Mouse (Mus musculus) heart, adult 11 months (tissue): Measurements from ENCODE around the gene Gpr18.

Experiments
- DNase-seq: peaks from one replicate; pipeline ENCODE4 v3.0.0; 2022

The Gpr18 gene

DNA sequence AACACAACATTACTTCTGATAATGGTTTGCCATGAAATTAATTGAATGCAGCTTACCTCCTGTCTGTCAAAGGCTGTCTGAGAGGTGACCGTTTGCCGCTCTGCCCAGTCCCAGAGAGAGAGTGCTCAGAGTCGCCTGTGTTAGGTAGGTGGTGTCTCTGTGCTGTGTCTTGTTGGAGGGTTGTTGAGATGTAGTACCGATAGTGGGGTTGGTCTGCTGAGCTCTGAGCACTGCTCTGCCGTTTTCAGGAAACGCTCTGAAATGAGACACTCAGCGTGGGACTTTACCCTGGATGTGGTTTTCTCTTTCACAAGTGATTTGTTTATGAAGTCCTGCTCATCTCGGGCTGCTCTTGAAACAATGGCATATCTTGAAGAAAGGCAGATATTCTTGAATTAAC, at the start of gene Gpr18:
TSS of gene Gpr18 (minus strand) at position 161 of the 400 bp plus-strand sequence.
- no peak for DNase-seq

DNA sequence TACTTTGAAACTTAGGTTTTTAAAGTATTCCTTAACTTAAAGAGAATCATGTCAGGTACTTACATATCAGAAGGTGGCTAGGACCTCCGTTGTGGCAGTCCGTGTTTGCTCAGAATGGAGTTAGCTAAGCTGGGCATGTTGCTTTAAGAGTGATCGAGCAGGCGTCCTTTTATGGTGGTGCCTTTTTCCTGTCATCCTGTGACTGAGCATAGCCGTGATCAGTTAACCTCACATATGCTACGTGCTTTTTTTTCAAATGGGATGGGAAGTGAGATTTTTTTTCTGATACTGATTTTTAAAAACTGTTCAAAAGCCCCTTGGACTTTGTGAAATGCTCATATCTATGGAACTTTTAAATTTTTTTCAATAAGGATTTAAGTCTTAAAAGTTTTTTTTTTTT, 49.4 kb upstream of the Gpr18 start, which contains the start of gene Gpr183:
TSS of gene Gpr183 (minus strand) at position 206 of the 400 bp plus-strand sequence.
- peak; percentile 94 for DNase-seq

DNA sequence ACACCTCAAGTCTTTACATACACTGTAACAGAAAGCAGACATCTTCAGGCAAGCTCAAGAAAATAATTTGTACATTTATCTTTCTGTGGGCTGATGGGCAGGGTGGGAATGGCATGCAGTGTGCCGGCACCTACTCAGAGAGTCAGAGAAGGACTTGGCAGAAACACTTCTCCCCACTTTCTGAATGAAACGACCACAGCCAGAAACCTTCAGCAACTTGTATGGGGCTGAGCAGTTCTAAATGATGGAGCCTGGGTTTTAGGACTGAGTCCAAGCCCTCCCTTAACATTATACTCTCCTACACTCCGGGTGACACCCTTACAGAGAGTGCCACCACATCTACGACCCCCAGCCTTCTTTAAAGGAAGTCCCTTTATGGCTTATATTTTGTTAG, 48.4 kb upstream of the Gpr18 start:
- peak; percentile 86 for DNase-seq

DNA sequence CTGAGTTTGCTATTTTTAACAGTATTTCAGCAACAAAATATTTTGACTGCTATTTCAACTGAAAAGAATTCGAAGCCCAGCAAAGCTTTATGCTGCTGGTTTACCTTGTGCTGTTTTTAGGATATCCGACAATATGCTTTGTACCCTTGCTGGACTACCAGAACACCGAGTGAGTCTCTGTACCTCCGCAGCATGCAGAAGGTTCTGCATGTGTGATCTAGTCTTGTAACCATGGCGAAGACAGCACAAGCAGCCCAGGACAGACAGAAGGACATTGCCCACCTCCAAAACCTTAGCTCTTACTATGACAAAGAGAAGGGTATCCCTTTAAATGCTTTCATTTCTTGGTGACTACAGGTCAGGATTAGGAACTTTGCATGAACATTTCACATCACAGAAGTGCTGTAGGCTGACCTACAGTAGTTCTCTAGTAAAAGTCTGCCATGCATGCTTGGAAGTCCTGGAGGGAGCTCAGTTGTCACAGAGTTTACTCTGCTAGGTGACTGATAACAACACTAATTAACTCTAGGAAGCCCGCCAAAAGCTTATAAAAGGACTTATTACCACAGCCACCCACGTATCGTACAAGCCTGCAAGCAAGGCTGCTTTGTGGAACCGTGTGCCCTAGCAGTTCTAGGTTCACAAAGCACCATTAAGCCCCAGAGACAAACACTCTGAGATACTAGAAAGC, 47.8 kb upstream of the Gpr18 start:
- DNase-seq = peak; percentile 86

DNA sequence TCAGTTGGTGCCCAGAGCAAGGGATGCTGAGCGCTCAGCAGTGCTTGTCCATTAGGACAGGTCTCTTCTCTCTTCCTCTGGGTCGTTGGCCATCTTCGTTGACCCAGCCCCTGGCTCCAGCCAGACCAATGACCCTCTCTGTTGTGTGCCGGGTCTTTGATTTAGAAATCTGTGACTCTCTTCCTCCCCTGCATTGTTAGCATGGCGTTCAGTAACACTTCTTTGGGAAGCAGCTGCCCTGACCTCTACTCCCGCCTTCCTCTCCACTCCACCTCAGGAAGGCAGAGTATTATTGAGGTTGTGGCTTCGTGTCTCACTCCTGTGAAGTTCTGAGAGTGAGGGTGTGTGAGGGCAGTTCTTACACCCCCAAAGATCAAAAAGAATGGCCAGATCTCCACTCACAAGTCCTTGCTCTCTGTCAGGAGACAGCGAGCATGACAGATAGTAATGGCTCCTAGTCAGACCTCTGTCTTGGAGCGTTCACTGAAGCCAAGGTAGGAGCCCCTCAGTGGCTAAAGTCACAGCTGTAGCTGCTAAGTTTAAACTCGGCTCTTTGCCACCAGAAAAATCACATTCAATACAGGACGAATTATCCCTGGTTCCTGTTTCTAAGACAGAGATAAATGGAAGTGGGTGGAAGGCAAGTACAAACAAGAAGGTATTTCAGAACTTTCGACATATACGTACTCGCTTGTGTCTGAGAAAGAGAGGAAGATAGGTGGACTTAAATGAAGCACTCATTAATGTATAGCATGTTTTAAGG, 46.7 kb upstream of the Gpr18 start:
- DNase-seq = peak; percentile 93

DNA sequence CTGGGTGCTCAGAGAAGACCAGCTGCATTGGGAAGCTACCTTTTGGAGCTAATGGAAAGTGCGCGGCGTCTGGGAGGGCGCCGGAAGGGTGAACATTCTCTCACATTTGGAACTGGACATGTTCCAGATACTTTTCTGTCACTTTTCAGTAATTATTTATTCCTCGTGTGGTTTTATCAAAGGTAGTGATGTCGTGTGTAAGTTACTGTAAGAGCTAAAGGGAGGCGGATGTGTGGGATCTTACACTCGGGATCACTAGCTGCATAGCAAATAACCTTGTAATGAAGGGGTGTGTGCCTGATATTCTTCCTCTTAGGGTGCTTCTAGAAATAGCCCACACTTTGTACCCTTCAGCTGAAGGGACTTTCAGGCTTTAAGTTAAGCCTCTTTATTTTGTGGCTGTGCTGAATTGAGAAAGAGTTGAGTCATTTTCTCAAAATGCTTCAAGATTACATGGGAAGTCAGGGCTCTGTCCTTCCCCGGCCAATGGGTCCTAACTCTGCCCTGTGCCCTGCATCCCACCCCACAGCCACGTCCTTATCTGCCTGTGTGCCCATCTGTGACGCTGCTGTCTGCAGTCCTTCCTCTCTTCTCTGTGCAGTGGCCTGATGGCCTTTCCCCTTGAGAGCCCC, 46.0 kb upstream of the Gpr18 start:
- DNase-seq = peak; percentile 79

DNA sequence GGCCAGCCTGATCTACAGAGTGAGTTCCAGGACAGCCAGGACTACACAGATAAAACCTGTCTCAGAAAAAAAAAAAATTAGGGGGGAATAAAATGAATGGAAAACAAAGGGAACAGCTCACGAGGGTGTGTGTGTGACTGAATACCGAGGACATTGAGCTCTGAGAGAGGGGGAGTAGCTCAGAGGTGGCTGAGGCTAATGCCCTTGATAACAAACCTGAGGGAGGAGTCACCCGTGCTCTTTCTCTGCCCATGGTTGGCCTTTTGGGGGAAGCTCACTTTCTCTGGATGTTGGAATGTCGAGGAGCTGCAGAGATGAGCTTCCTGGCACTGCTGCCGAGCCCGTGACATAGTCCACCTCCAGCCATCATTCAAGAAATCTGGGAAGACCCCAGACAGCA, 45.4 kb upstream of the Gpr18 start:
- peak; percentile 86 for DNase-seq

DNA sequence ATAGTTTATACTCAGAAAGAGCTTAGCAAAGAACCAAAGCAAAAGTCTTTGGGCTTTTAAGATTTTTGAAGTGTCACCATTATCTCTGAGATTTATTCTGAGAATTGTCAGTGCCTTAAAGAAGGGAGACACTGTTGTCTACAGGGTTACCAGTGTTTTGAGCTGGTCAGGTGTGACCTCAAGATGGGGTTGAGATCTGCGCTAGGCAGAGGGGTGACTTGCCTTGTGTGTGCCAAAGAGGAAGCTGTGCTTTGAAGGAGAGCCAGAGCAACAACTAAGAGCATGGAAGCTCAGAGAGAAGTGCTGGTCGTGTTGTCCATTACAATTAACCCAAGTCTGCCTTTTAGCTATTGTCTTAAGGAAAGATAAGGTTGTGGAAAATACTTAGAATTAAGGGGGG, 45.0 kb upstream of the Gpr18 start:
- peak; percentile 88 for DNase-seq

DNA sequence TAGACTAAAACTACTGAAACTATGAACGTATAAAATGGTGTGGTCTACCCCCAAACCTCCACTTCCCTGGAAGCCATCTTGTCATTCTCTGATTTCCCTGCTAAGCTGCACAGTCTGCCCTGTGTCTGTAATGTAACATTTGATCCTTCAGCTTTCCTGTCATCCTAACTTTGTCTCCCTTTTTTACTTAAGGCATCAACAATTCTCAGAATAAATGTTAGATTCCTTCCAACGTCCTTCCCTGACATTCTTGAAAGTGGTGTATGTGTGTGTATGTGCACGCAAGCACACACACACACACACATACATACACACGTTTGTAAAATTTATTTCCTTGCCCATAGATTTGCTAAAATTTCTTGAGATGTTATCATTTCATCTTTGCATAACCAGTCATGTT, 44.5 kb upstream of the Gpr18 start:
- no peak for DNase-seq

DNA sequence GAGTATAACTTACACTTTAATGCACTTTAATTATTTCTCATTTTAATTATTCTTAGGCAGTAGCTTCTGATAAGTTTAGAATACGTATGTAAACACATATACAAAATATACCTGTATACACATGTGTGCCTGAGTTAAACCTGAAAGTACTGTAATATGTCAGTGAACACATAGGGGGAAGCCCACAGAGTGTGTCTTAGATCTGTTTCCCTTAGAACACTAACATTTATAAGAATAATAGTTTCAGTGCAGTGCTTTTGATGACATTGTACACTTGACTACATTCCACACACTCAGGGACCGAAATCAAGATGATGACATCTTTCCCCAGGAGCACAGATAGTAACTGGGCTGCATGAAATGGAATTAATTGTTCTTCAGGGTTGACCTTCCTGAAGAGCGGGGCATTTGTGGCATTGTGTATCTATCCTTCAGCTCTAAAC, 44.0 kb upstream of the Gpr18 start:
- DNase-seq = peak; percentile 34

DNA sequence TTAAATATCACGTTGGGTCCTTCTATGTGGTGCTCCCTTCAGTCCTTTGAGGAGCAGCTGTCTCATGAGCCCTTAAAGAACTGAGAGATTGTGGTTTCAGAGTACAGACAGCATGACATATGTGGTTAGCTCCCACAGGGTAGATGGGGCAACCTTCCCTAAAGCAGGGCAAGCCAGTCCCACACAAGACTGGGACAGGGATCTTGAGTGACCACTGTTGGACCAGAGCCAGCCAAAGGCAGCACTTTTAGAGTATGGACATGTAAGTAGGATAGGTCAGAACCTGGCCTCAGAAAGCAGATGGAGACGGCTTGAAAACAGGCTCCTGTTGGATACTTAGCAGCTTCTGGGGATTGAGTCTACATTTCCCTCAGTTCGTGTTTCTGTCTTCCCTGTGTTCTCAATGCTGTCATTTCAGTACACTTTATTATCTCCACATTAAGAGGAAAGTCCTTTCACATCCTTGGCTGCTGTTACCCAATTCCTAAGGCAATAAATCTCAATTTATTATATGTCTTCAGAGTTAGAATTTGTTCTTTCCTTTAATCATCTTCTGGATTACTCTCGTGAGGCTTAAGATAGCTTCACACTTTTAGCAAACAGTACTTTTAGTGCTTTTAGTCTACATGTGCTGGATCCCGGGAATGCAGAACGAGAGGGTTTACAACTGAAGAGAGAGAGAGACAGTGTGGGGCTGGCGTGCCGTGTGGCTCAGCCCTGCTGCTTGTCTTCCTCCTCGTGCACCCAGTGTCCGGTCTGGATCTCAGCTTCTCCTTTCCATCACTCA, 43.4 kb upstream of the Gpr18 start:
- DNase-seq = peak; percentile 90

DNA sequence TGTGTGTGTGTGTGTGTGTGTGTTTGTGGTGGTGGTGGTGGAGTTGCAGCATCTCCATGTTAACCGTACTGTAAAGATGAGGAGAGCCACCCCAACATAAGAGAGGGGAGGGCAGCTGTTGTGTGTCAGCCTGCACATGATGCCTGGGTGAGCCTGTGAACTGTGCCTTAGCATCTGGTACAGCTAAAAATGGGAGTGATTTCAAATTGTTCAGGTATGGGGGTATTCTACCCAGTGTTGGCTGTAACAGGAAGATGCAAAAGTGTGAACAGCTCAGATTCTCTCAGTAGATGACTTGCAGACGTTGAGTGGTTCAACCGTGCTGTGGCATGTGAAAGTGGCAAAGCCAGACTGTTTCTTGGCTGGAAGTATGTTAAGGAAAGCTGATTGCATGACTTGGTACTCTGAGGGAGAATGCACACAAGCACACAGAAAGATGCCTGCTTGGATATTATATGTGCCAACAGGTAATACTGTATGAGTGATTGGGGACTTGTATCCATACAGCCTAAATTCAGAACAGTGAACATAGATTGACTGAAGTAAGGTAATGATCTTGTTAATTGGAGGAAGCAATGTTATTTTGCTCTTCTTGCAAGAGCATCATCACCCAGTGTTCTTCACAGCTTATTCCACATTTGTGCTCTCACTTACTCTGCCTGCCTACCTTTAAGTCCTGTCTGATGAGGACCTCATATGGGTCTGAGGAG, 42.6 kb upstream of the Gpr18 start:
- DNase-seq = peak; percentile 56

DNA sequence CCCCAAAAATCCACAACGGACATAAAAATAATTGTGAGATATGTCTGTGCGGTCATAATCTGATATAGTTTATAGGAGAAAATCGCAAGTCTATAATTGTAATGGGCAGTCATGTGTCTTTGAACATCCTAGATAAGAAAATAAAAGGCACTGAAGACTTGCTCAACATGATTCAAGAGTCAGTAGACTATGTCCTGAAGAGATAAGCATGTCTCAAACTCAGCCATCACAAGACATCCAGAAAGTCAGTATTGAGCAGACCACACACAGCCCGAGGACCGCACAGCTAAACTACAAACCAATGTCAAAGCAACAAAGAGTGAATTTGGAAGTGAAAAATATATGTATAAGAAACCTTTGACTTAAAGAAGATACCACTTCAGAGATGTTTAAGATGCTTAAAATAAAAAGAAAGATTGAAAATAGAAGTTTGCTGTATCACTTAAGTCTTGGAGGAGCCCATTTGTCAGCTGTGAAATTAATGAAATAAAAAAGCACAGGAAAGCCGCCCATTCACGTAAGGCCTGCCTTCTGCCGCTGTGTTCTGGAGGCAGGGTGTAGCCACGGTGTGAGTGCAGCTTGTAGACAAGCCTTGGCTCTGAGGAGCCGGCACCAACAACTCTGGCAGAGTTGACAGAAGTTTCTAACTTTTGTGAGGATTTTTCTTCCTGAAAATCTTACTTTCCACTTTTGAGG, 41.7 kb upstream of the Gpr18 start:
- peak; percentile 35 for DNase-seq

DNA sequence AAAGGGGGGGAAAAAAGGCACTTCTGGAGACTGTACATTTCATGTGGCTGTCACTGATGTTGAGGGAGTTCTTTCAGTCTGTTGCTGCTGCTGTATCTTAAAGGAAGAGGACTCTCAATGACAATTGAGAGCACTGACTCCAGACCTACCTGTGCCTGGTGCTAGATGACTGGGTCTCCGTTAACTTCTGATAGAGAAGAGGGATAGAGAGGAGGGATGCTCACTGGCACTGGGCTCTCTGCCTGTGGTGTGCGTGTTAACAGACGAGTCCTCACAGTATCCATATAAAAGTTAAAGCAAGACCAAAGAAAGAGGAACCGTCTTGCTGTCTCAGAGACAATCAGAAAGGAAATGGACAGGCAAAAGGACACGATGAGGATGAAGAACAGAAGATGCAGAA, 40.7 kb upstream of the Gpr18 start:
- peak; percentile 71 for DNase-seq

DNA sequence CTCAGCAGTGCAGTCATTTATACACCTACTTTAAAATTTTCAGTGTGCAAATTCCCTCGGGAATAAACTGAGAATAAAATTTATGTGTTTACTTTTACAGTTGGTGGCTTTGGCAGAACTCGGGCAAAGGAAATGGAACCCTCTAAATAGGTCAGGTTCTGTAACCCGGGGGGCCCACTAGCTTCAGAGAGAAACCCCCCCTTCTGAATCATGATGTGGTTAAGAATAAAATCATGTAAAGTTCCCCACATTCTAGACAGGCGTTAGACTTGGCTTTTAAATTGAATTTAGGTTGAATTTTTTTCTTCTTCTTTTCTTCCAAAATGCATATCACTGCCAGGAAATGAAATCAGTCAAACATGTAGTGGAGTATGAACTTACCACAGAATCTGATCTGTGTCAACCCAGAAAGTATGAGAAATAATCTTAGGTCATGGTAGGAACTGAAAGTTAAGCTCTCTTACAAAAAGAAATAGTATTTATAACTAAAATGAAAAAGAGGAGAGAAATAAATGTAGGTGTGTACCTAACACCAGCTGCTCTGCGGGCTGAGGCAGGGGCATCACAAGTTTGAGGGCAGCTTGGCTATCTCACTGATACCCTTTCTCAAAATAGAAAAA, 39.7 kb upstream of the Gpr18 start:
- DNase-seq = no peak

DNA sequence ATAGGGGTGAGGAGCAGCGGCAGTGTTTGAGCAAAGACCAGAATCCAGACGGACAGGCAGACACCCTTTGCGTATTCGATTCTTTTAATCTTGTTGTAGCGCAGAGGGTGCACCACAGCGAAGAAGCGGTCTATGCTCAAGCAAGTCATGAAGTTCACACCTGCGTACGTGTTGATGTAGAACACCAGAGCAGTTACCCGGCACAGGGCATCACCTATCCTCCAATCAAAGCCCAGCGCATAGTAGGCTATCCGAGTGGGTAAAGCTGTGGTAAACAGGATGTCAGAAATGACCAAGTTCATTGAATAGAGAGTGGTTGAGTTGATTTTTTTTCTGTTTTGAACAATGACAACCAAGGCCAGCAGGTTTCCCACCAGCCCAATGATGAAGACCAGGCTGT, 39.0 kb upstream of the Gpr18 start:
- peak; percentile 78 for DNase-seq

DNA sequence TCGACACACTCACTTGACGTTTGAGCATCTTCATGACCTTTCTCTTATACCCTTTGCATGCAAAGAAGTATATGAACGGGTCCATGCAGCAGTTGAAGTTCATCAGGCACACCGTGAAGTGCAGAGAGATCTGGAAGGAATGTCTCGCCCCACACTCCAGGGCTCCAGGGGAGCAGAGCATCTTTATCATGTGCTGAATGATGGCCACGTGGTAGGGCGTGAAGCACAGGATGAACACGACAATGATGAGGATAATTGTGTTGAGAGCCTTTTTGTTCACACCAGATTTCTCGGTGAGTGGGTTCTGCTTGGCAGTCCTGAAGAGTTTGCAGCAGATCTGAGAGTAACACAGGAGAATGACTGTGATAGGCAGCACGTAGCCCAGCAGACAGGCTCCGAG, 38.5 kb upstream of the Gpr18 start:
- no peak for DNase-seq

DNA sequence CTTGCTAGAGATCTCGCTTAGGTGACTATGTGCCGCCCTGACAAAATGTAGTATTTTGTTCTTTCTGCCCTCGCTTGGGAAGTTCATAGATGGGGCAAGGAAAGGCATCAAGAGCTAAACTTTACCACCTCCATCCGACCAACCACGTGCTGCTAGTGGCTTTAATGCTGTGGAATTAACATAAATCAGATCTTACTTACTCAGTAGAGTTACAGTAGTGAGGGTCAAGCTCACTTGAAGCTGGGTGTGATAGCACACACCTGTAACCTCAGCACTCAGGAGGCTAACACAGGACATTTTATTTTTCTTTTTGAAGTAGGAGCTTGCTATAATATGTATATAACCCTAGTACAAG, 36.4 kb upstream of the Gpr18 start:
- peak; percentile 68 for DNase-seq

DNA sequence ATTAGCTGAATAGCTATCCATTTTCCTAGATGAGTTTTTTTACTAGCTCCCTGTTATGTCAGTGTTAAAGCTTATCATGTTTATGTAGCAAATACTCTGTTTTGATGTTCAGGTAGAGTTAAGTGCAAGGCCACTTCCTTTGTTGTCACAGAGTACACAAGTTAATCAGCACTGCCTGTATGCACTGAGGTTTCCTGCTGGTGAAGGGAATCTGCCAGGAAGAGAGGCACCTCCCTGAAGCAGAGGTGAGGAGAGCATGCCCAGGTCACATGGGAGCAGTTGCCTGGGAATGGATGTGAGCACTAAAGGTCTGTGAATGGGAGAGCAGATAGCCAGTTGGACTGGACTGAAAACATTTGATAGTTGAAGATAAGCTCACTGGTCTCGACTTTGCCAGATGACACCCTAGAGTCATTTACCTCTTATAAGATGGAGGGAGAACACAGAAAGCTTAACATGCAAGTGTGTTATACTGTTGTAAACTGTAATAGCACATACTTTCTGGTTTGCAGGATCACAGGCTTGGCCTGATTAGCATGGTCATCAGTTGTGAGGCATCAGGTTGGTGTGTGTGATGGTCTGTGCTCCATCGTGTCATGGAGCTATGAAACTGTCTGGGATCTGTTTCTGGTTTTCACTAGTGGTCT, 35.9 kb upstream of the Gpr18 start:
- DNase-seq = peak; percentile 84

DNA sequence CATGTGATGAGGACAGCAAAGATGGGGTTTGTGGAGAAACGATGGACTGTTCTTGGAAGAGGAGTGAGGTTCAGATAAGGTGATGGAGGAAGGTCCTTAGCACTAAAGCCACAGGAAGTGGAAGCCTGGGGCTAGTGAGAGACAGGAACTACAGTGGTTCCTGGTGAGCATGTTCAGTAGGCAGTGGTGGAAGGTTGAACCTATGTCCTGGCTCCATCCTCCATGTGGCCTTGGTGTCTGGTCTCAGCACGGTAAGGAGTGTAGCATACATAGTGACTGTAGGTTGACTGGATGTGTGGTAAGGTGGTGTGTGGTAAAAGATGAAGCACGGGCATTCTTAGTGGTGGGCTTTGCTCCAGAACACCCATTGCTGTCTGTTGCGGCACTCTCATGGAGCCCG, 34.3 kb upstream of the Gpr18 start:
- DNase-seq = peak; percentile 75

DNA sequence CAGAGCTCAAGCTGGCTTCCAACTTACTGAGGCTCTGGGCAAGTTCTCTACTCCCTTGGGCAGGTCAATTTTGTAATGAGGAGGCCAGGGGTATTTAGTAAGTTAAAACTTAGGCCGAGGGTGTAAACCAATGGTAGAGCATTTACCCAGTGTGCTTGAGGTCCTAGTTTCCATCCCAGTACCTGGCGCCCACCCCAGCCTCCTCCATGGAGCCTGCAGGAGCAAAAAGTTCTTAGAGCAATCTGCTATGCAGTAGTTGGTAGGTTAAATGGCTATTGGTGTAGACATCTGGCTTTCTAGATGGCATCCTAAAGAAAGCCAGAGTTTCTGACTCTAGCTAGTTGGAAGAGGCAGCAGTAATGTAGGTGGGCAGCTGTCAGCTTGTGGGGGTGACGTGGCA, 33.9 kb upstream of the Gpr18 start:
- DNase-seq = peak; percentile 72
